In the genomic region with DNA sequence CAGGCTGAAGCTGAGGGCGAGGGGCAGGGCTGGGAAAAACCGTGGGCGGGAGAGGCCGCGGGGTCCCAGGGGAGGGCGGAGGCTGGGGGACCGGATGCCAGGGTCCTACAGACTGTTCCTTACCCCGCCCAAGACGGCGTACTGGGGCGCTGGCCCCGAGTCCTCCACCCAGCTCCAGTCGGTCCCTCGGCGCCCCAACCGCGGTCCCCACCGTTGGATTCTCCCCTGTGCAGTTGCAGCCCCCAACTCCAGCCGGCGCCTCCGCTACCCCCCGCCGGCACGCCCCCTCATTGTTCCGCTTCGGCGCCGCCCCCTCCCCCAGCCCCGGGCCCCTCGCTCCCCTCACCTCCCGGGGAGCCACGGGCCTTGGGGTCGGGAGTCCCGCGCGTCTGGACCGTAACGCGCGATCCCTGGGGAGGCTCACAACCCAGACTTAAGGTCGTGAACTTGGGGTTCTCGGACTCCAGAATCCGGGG, we compare ENCODE assay signal across 8 mouse cellular contexts. TPM values are rescaled to one million over a fixed set of nuclear protein-coding genes. Genes with fewer than 3 reads are reported as not detected.
DNase-seq lines count a peak whose midpoint lies in the region; ATAC-seq and TF ChIP-seq lines count a peak whose summit lies in the region.

No protein-coding gene starts in this region.

- H3K9ac ChIP-seq in hindbrain, embryonic 16.5 days (ENCODE audit: low read depth, low read length), result peak overlapping the region; percentile 73
- H3K9ac ChIP-seq in liver, embryonic 13.5 days, result peak overlapping the region; percentile 81
- peak overlapping the region; percentile 84 for H3K9ac ChIP-seq in neural tube, embryonic 12.5 days

- H3K4me1 ChIP-seq in hindbrain, embryonic 16.5 days (ENCODE audit: control insufficient read depth, insufficient read depth, low read depth, low read length), result peaks cover 27% of the 10 kb centered on the region
- peaks cover 63% of the 10 kb centered on the region for H3K4me1 ChIP-seq in liver, embryonic 13.5 days (replicated peaks)
- H3K4me1 ChIP-seq in neural tube, embryonic 12.5 days, result peaks cover 48% of the 10 kb centered on the region

- no peak for ATAC-seq in hindbrain, embryonic 16.5 days
- ATAC-seq in liver, embryonic 13.5 days (ENCODE audit: low read depth), result no peak
- ATAC-seq in neural tube, embryonic 12.5 days (ENCODE audit: low FRiP score, low read depth), result 0 out of 2 replicates have a peak, but pooled peaks have one; percentile 8

- WGBS in hindbrain, embryonic 16.5 days, result under 1% methylated on average over 34 of the region's 43 CpGs
- WGBS in liver, embryonic 13.5 days (ENCODE audit: insufficient replicate concordance), result under 1% methylated on average over 43 of the region's 43 CpGs
- WGBS in neural tube, embryonic 12.5 days, result under 1% methylated on average over 43 of the region's 43 CpGs

- DNase-seq in spleen, adult 18-20 months, result peak; percentile 73
- DNase-seq in spleen, adult 12 weeks (ENCODE audit: low spot score), result no peak
- peak; percentile 84 for DNase-seq in gastrocnemius, adult 2 months
- DNase-seq in liver, embryonic 13.5 days, result no peak
- DNase-seq in thymus, postnatal 25 days, result peak; percentile 85
- no peak for DNase-seq in frontal cortex, adult 2 months (ENCODE audit: extremely low spot score in 1 of 2, low spot score in 1 of 2)

- H3K9me3 ChIP-seq in hindbrain, embryonic 16.5 days (ENCODE audit: control insufficient read depth, low read length), result no peaks in the 10 kb centered on the region
- H3K9me3 ChIP-seq in liver, embryonic 13.5 days (replicated peaks), result no peaks in the 10 kb centered on the region
- no peaks in the 10 kb centered on the region for H3K9me3 ChIP-seq in neural tube, embryonic 12.5 days

- peak overlapping the region; percentile 94 for H3K27ac ChIP-seq in gastrocnemius, adult 2 months
- H3K27ac ChIP-seq in hindbrain, embryonic 16.5 days (ENCODE audit: low read depth, low read length), result peak overlapping the region; percentile 88
- H3K27ac ChIP-seq in liver, embryonic 13.5 days, result peak overlapping the region; percentile 86
- H3K27ac ChIP-seq in neural tube, embryonic 12.5 days, result peak overlapping the region; percentile 73

- no peaks in the 10 kb centered on the region for H3K27me3 ChIP-seq in hindbrain, embryonic 16.5 days (replicated peaks; ENCODE audit: control insufficient read depth, insufficient read depth, low read length)
- peaks cover 18% of the 10 kb centered on the region; the same call in 1 of the 2 replicates for H3K27me3 ChIP-seq in liver, embryonic 13.5 days
- H3K27me3 ChIP-seq in neural tube, embryonic 12.5 days (replicated peaks), result no peaks in the 10 kb centered on the region

- 0 out of 2 replicates have a peak, but pooled peaks cover 4% of the 10 kb centered on the region for H3K36me3 ChIP-seq in hindbrain, embryonic 16.5 days (ENCODE audit: control insufficient read depth, insufficient read depth, low read length)
- peaks cover 11% of the 10 kb centered on the region for H3K36me3 ChIP-seq in liver, embryonic 13.5 days
- H3K36me3 ChIP-seq in neural tube, embryonic 12.5 days, result peaks cover 34% of the 10 kb centered on the region

- peak overlapping the region; percentile 76 for H3K4me3 ChIP-seq in gastrocnemius, adult 2 months
- H3K4me3 ChIP-seq in hindbrain, embryonic 16.5 days (ENCODE audit: low read length), result peak overlapping the region; percentile 57
- H3K4me3 ChIP-seq in liver, embryonic 13.5 days (replicated peaks), result peak overlapping the region; percentile 73
- H3K4me3 ChIP-seq in neural tube, embryonic 12.5 days, result peak overlapping the region; percentile 69

- TF ChIP-seq CTCF in gastrocnemius, adult 2 months (IDR thresholded peaks at IDR 0.05), result no peak

- intact Hi-C loops in gastrocnemius, adult 2 months (cut with DNase I), result loop anchor here (2.0 kb wide), 1 partner anchor 19 kb away; no protein-coding TSS in a partner anchor

- peak overlapping the region; percentile 74 for H3K4me2 ChIP-seq in hindbrain, embryonic 16.5 days (ENCODE audit: low read length)
- H3K4me2 ChIP-seq in liver, embryonic 13.5 days, result peak overlapping the region; percentile 98
- H3K4me2 ChIP-seq in neural tube, embryonic 12.5 days (replicated peaks), result peak overlapping the region; percentile 90

RNA-seq across cellular contexts. Expression of a gene that starts 0.8 kb away (rescaled TPM):
- 1 to 10 TPM; 4.0 to 7.5 TPM for total RNA-seq in gastrocnemius, adult 2 months (2021)
- polyA plus RNA-seq in hindbrain, embryonic 16.5 days (2015; fragmentation: Nextera tagmentation; extraction: Ambion mirVana), result 18.8 and 26.7 TPM in 2 replicates
- polyA plus RNA-seq in liver, embryonic 13.5 days (2015; fragmentation: Nextera tagmentation; extraction: Ambion mirVana), result 4.9 and 5.0 TPM in 2 replicates
- polyA plus RNA-seq in neural tube, embryonic 12.5 days (2016; fragmentation: Nextera tagmentation; extraction: Ambion mirVana), result 58.9 and 63.3 TPM in 2 replicates
- 4.3 and 6.3 TPM in 2 replicates for polyA plus RNA-seq in frontal cortex, adult 2 months (2012; rRNA removed)

RNA-seq across cellular contexts. Expression of a gene that starts 8.5 kb away (rescaled TPM):
- total RNA-seq in gastrocnemius, adult 2 months (2021), result 10 to 100 TPM; 10.0 to 36.7 TPM
- 3.9 and 4.0 TPM in 2 replicates for polyA plus RNA-seq in hindbrain, embryonic 16.5 days (2015; fragmentation: Nextera tagmentation; extraction: Ambion mirVana)
- 4.7 and 6.3 TPM in 2 replicates for polyA plus RNA-seq in liver, embryonic 13.5 days (2015; fragmentation: Nextera tagmentation; extraction: Ambion mirVana)
- polyA plus RNA-seq in neural tube, embryonic 12.5 days (2016; fragmentation: Nextera tagmentation; extraction: Ambion mirVana), result 5.6 and 6.5 TPM in 2 replicates
- 3.1 and 3.9 TPM in 2 replicates for polyA plus RNA-seq in frontal cortex, adult 2 months (2012; rRNA removed)

RNA-seq across cellular contexts. Expression of a gene that starts 21.0 kb away (rescaled TPM):
- 10 to 100 TPM; 22.1 to 28.3 TPM for total RNA-seq in gastrocnemius, adult 2 months (2021)
- polyA plus RNA-seq in hindbrain, embryonic 16.5 days (2015; fragmentation: Nextera tagmentation; extraction: Ambion mirVana), result 42.7 and 47.2 TPM in 2 replicates
- polyA plus RNA-seq in liver, embryonic 13.5 days (2015; fragmentation: Nextera tagmentation; extraction: Ambion mirVana), result 28.1 and 31.8 TPM in 2 replicates
- polyA plus RNA-seq in neural tube, embryonic 12.5 days (2016; fragmentation: Nextera tagmentation; extraction: Ambion mirVana), result 42.9 and 43.9 TPM in 2 replicates
- 32.8 and 39.2 TPM in 2 replicates for polyA plus RNA-seq in frontal cortex, adult 2 months (2012; rRNA removed)

RNA-seq across cellular contexts. Expression of a gene that starts 21.1 kb away (rescaled TPM):
- 100 to 1,000 TPM; 373 to 449 TPM for total RNA-seq in gastrocnemius, adult 2 months (2021)
- polyA plus RNA-seq in hindbrain, embryonic 16.5 days (2015; fragmentation: Nextera tagmentation; extraction: Ambion mirVana), result 430 and 440 TPM in 2 replicates
- polyA plus RNA-seq in liver, embryonic 13.5 days (2015; fragmentation: Nextera tagmentation; extraction: Ambion mirVana), result 937 and 964 TPM in 2 replicates
- 540 and 574 TPM in 2 replicates for polyA plus RNA-seq in neural tube, embryonic 12.5 days (2016; fragmentation: Nextera tagmentation; extraction: Ambion mirVana)
- polyA plus RNA-seq in frontal cortex, adult 2 months (2012; rRNA removed), result 618 and 661 TPM in 2 replicates

RNA-seq across cellular contexts. Expression of a gene that starts 21.2 kb away (rescaled TPM):
- 10 to 100 TPM; 31.0 to 35.0 TPM for total RNA-seq in gastrocnemius, adult 2 months (2021)
- 89.9 and 102 TPM in 2 replicates for polyA plus RNA-seq in hindbrain, embryonic 16.5 days (2015; fragmentation: Nextera tagmentation; extraction: Ambion mirVana)
- 30.7 and 33.4 TPM in 2 replicates for polyA plus RNA-seq in liver, embryonic 13.5 days (2015; fragmentation: Nextera tagmentation; extraction: Ambion mirVana)
- 85.3 and 87.8 TPM in 2 replicates for polyA plus RNA-seq in neural tube, embryonic 12.5 days (2016; fragmentation: Nextera tagmentation; extraction: Ambion mirVana)
- 149 and 182 TPM in 2 replicates for polyA plus RNA-seq in frontal cortex, adult 2 months (2012; rRNA removed)

Comparison
In these comparisons a context has a peak if more than half of its experiments do, and no peak if none do; other contexts are left out.
1. DNase-seq: peak in spleen, adult 18-20 months (2 of 2), gastrocnemius, adult 2 months (single experiment) and thymus, postnatal 25 days (single experiment); none in spleen, adult 12 weeks (single experiment), liver, embryonic 13.5 days (single experiment) and frontal cortex, adult 2 months (0 of 2).
2. Peak in every context shown above with its lines, with median percentiles within 50 percentile points of each other: H3K27ac ChIP-seq, H3K4me3 ChIP-seq, H3K4me2 ChIP-seq and H3K9ac ChIP-seq.